Mouse (Mus musculus): ENCODE data around the gene Cd33. TPM values are rescaled to one million over a fixed set of nuclear protein-coding genes. Genes with fewer than 3 reads are reported as not detected.

The Cd33 gene
- polyA plus RNA-seq, 1 experiment from 2014 or later = 1.2 TPM

DNA sequence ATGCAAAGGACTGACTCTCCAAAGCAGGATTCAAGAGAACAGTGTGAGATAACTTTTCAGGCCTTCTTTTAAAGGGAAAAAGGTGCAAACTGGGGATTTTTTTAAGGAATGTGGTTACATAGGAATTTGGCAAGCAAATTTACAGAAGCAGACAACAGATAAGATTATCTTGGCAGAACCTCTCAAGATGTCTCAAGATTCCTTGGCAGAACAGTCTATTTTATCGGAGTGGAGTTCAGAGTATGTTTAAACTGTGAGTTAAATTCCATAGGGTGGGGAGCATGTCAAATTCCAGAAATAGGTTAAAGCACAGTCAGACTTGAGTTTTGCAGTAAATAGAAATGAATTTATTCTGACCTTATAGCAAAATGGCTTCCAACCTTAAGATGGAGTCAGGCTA, 12.7 kb upstream of the Cd33 start:
- ATAC-seq (ENCODE audit: insufficient number of reproducible peaks, low FRiP score, low TSS enrichment, low read depth) = no peak
- no peak for DNase-seq (ENCODE audit: low spot score)
- H3K27me3 ChIP-seq (ENCODE audit: control insufficient read depth, insufficient read depth, low read length) = no peaks in the 10 kb centered on the region
- WGBS = 94% methylated on average over 1 of the region's 1 CpGs
- peaks cover 3% of the 10 kb centered on the region; the same call in 1 of the 2 replicates for H3K4me1 ChIP-seq (ENCODE audit: control insufficient read depth, insufficient read depth, low read length)
- no peaks in the 10 kb centered on the region for H3K9me3 ChIP-seq (ENCODE audit: control insufficient read depth, low read length)
- H3K27ac ChIP-seq (replicated peaks; ENCODE audit: low read depth, low read length) = no peak overlapping the region
- no peak overlapping the region for H3K4me2 ChIP-seq (ENCODE audit: low read depth, severe bottlenecking)
- no peak overlapping the region for H3K4me3 ChIP-seq (ENCODE audit: low read depth, low read length)
- no peaks in the 10 kb centered on the region for H3K36me3 ChIP-seq (ENCODE audit: control insufficient read depth, insufficient read depth, low read length)
- H3K9ac ChIP-seq (ENCODE audit: low read length) = no peak overlapping the region

DNA sequence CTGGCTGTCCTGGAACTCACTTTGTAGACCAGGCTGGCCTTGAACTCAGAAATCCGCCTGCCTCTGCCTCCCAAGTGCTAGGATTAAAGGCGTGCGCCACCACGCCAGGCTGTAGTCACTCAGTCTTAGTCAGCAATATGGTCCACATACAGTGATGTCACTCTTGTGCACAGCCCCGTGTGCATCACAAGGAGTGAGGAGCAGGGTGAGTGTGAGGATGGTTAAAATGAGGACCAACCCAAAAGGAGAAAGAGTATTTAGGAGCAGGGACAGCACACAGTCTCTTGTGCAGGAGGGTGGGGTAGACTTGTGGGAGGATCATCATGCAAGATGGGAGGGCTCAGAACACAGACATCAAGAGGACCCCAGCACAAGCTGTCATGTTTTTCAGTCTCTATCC, 11.1 kb upstream of the Cd33 start:
- no peak overlapping the region for H3K9ac ChIP-seq (ENCODE audit: low read length)
- no peaks in the 10 kb centered on the region for H3K9me3 ChIP-seq (ENCODE audit: control insufficient read depth, low read length)
- H3K27ac ChIP-seq (replicated peaks; ENCODE audit: low read depth, low read length) = no peak overlapping the region
- no peaks in the 10 kb centered on the region for H3K36me3 ChIP-seq (ENCODE audit: control insufficient read depth, insufficient read depth, low read length)
- DNase-seq (ENCODE audit: low spot score) = no peak
- no peak for ATAC-seq (ENCODE audit: insufficient number of reproducible peaks, low FRiP score, low TSS enrichment, low read depth)
- H3K4me3 ChIP-seq (ENCODE audit: low read depth, low read length) = no peak overlapping the region
- 90% methylated on average over 5 of the region's 5 CpGs for WGBS
- no peaks in the 10 kb centered on the region for H3K27me3 ChIP-seq (ENCODE audit: control insufficient read depth, insufficient read depth, low read length)
- peaks cover 3% of the 10 kb centered on the region; the same call in 1 of the 2 replicates for H3K4me1 ChIP-seq (ENCODE audit: control insufficient read depth, insufficient read depth, low read length)
- no peak overlapping the region for H3K4me2 ChIP-seq (ENCODE audit: low read depth, severe bottlenecking)

DNA sequence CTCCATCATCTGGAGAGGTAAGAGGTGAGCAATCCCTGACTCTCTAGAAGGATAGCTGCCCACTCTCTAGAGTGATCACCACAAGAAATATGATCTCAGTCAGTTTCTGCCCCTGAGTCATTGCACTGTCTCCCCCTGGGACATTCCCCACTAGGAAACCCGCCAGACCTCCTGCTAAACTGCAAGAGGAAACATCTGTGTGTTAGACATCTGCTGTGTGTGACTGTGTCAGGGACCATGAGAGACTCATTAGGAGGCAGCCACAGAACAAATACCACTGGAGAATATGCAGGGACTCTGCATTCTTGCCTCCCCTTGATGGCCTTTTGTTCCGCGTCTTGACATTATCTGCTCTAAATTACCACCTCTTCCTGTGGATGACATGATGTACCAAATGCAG, 10.3 kb upstream of the Cd33 start:
- H3K27ac ChIP-seq (replicated peaks; ENCODE audit: low read depth, low read length) = no peak overlapping the region
- H3K27me3 ChIP-seq (ENCODE audit: control insufficient read depth, insufficient read depth, low read length) = no peaks in the 10 kb centered on the region
- 58% methylated on average over 3 of the region's 3 CpGs for WGBS
- H3K4me1 ChIP-seq (ENCODE audit: control insufficient read depth, insufficient read depth, low read length) = peaks cover 3% of the 10 kb centered on the region; the same call in 1 of the 2 replicates
- ATAC-seq (ENCODE audit: insufficient number of reproducible peaks, low FRiP score, low TSS enrichment, low read depth) = no peak
- no peak overlapping the region for H3K4me2 ChIP-seq (ENCODE audit: low read depth, severe bottlenecking)
- no peak overlapping the region for H3K9ac ChIP-seq (ENCODE audit: low read length)
- H3K36me3 ChIP-seq (ENCODE audit: control insufficient read depth, insufficient read depth, low read length) = no peaks in the 10 kb centered on the region
- no peak overlapping the region for H3K4me3 ChIP-seq (ENCODE audit: low read depth, low read length)
- no peak for DNase-seq (ENCODE audit: low spot score)
- no peaks in the 10 kb centered on the region for H3K9me3 ChIP-seq (ENCODE audit: control insufficient read depth, low read length)

DNA sequence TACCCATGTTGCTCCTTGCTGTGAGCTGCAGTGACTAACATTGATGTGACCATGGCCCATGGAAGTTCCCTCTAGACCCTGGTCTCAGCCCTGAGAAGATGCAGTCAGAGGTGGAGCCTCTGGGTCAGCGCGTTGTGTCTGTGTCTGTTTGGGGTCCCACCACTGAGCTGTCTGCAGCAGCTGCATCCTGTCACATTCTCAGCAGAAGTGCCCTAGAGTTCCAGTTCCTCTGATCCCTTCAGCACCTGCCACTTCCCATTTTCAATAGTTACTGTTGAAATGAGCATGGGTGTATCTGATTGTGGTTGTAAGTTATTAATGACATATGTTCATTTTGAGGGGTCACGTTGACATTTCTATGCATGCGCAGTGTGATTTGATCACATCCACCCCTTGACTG, 8.9 kb upstream of the Cd33 start:
- peaks cover 3% of the 10 kb centered on the region; the same call in 1 of the 2 replicates for H3K4me1 ChIP-seq (ENCODE audit: control insufficient read depth, insufficient read depth, low read length)
- whole genome bisulfite sequencing = 86% methylated on average over 4 of the region's 4 CpGs
- no peaks in the 10 kb centered on the region for H3K36me3 ChIP-seq (ENCODE audit: control insufficient read depth, insufficient read depth, low read length)
- no peak overlapping the region for H3K27ac ChIP-seq (replicated peaks; ENCODE audit: low read depth, low read length)
- no peaks in the 10 kb centered on the region for H3K27me3 ChIP-seq (ENCODE audit: control insufficient read depth, insufficient read depth, low read length)
- no peak for ATAC-seq (ENCODE audit: insufficient number of reproducible peaks, low FRiP score, low TSS enrichment, low read depth)
- no peak for DNase-seq (ENCODE audit: low spot score)
- no peak overlapping the region for H3K9ac ChIP-seq (ENCODE audit: low read length)
- no peak overlapping the region for H3K4me2 ChIP-seq (ENCODE audit: low read depth, severe bottlenecking)
- H3K4me3 ChIP-seq (ENCODE audit: low read depth, low read length) = no peak overlapping the region
- no peaks in the 10 kb centered on the region for H3K9me3 ChIP-seq (ENCODE audit: control insufficient read depth, low read length)

DNA sequence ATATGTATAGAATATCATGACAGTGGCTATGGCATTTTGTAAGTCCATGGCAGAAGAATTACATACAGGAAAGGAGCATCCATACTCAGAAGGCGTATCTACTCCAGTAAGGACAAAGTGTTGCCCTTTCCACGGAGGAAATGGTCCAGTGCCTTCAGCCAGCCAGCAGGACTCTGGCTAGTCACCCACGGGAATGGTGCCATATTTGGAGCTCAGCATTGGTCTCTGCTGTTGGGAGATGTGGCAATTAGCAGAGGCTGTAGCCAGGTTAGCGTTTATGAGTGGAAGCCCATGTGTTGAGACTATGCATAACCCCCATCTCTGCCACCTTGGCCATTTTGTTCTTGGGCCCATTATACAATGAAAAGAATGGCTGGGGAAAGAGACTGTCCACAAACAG, 4.0 kb upstream of the Cd33 start:
- Histone ChIP-seq H3K4me2 (ENCODE audit: low read depth, severe bottlenecking) (no peak overlapping the region), H3K4me3 (ENCODE audit: low read depth, low read length) (no peak overlapping the region), H3K27me3 (ENCODE audit: control insufficient read depth, insufficient read depth, low read length) (no peaks in the 10 kb centered on the region), H3K9me3 (ENCODE audit: control insufficient read depth, low read length) (no peaks in the 10 kb centered on the region), H3K27ac (replicated peaks; ENCODE audit: low read depth, low read length) (no peak overlapping the region), H3K9ac (ENCODE audit: low read length) (no peak overlapping the region), H3K36me3 (ENCODE audit: control insufficient read depth, insufficient read depth, low read length) (no peaks in the 10 kb centered on the region), H3K4me1 (ENCODE audit: control insufficient read depth, insufficient read depth, low read length) (no peaks in the 10 kb centered on the region)
- DNase-seq (ENCODE audit: low spot score) (no peak), ATAC-seq (ENCODE audit: insufficient number of reproducible peaks, low FRiP score, low TSS enrichment, low read depth) (no peak)
- 78% methylated on average over 4 of the region's 4 CpGs for WGBS

DNA sequence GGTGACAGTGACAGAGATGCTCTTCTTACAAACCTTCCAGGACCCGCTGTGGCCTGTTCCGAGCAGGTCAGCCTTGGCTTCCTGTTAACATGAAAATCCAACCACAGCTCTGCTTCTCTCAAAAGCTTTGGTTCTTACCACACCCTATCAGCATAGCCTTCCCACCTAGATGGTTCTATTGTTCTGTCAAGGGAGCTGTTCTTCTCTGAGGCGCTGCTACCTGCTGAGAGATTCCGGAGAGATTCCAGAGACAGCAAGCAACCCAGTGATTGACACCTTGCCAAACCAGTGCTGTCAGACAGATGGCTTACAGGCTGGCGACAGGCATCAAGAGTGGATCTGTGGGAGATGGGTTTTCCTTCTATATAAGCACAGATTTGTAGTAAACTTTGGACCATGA, 3.4 kb upstream of the Cd33 start:
- whole genome bisulfite sequencing = 35% methylated on average over 5 of the region's 5 CpGs
- DNase-seq (ENCODE audit: low spot score) (no peak), ATAC-seq (ENCODE audit: insufficient number of reproducible peaks, low FRiP score, low TSS enrichment, low read depth) (no peak)
- Histone ChIP-seq H3K4me1 (ENCODE audit: control insufficient read depth, insufficient read depth, low read length) (no peaks in the 10 kb centered on the region), H3K4me3 (ENCODE audit: low read depth, low read length) (no peak overlapping the region), H3K27me3 (ENCODE audit: control insufficient read depth, insufficient read depth, low read length) (no peaks in the 10 kb centered on the region), H3K9me3 (ENCODE audit: control insufficient read depth, low read length) (no peaks in the 10 kb centered on the region), H3K36me3 (ENCODE audit: control insufficient read depth, insufficient read depth, low read length) (no peaks in the 10 kb centered on the region), H3K27ac (replicated peaks; ENCODE audit: low read depth, low read length) (no peak overlapping the region), H3K4me2 (ENCODE audit: low read depth, severe bottlenecking) (no peak overlapping the region), H3K9ac (ENCODE audit: low read length) (no peak overlapping the region)

DNA sequence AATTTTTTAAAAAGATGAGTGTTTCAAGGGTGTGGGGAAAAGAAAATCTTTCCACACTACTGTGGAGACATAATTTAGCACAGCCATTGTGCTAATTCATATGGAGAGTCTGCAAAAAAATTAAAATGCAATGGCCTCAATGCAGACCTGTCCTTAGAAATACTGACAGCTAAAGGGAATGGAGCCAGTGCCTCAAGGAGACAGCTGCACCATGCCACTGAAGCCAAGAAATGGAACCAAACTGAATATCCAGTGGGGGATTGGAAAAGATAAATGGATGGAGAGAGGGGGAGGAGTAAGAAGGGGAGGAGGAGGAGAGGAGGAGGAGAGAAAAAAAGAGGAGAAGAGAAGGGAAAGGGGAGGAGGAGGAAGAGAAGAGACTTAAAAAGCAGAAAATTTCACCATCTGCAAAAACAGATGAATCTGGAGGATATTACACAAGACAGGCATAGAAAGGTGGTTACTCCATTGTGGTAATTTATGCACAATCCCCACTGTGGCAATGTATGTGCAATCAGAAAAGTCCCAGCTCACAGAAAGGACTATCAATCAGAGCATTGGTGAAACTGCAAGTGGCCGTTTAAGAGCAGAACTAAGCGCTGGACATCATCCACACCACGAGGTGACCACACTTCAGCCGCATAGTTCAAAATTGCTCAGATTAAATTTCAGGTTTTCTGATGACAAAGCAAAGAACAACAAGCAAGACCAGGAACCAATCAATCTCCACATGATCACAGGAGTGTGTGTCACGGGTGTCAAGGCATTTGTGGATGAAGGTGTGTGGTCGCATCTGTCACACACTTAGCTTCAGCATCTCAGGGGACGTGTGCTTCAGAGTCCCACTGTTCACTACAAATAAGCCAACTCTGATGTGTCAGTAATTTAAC, 1.7 kb upstream of the Cd33 start:
- H3K9ac ChIP-seq (ENCODE audit: low read length) = no peak overlapping the region
- no peaks in the 10 kb centered on the region for H3K9me3 ChIP-seq (ENCODE audit: control insufficient read depth, low read length)

DNA sequence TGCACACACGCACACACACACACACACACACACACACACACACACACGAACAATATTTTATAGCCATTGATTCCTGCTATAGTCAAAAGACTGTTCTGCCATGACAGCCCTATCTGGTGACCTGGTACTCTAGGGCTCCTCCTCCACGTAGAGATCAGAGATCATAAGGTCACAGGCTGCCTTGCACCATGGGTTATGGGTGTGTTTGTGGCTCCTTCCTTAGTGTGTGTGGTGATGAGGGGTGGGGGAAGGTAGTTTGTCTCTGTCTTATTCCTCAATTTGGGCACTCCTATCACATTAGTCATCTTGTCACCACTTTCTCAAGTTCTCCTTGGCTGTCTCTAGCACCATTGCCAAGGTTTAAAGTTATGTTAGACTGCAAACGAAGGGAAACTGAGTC, 5.7 kb downstream of the Cd33 start:
- Histone ChIP-seq H3K4me3 (ENCODE audit: low read depth, low read length) (no peak overlapping the region), H3K27ac (replicated peaks; ENCODE audit: low read depth, low read length) (no peak overlapping the region), H3K4me2 (ENCODE audit: low read depth, severe bottlenecking) (no peak overlapping the region), H3K4me1 (ENCODE audit: control insufficient read depth, insufficient read depth, low read length) (no peaks in the 10 kb centered on the region), H3K36me3 (ENCODE audit: control insufficient read depth, insufficient read depth, low read length) (no peaks in the 10 kb centered on the region), H3K27me3 (ENCODE audit: control insufficient read depth, insufficient read depth, low read length) (no peaks in the 10 kb centered on the region), H3K9me3 (ENCODE audit: control insufficient read depth, low read length) (no peaks in the 10 kb centered on the region), H3K9ac (ENCODE audit: low read length) (no peak overlapping the region)
- 73% methylated on average over 4 of the region's 4 CpGs for WGBS
- DNase-seq (ENCODE audit: low spot score) (no peak), ATAC-seq (ENCODE audit: insufficient number of reproducible peaks, low FRiP score, low TSS enrichment, low read depth) (no peak)

More for the DNA sequence above, 1.7 kb upstream of the Cd33 start:
- Histone ChIP-seq H3K4me1 (ENCODE audit: control insufficient read depth, insufficient read depth, low read length) (no peaks in the 10 kb centered on the region), H3K27ac (replicated peaks; ENCODE audit: low read depth, low read length) (no peak overlapping the region), H3K36me3 (ENCODE audit: control insufficient read depth, insufficient read depth, low read length) (no peaks in the 10 kb centered on the region), H3K27me3 (ENCODE audit: control insufficient read depth, insufficient read depth, low read length) (no peaks in the 10 kb centered on the region), H3K4me2 (ENCODE audit: low read depth, severe bottlenecking) (no peak overlapping the region), H3K4me3 (ENCODE audit: low read depth, low read length) (no peak overlapping the region)
- no peak for DNase-seq (ENCODE audit: low spot score)
- no peak for ATAC-seq (ENCODE audit: insufficient number of reproducible peaks, low FRiP score, low TSS enrichment, low read depth)
- WGBS = 62% methylated on average over 7 of the region's 7 CpGs

Data from limb, embryonic 11.5 days (tissue).